Mouse (Mus musculus) liver, embryonic 14.5 days (tissue): Measurements from ENCODE around the gene Ntmt1. TPM values are rescaled to one million over a fixed set of nuclear protein-coding genes. Genes with fewer than 3 reads are reported as not detected.

Experiments used
- ATAC-seq: fragments of 200-750 bp; cut with Nextera tagmentation; 2 replicates; pipeline ENCODE4 v1.8.0; 2017; ENCODE audit warnings: moderate number of reproducible peaks, mild to moderate bottlenecking, moderate library complexity; ENCODE audit not compliant: insufficient read depth
- DNase-seq, 3 experiments: peaks; one replicate each; pipeline ENCODE4 v3.0.0-alpha.2; 2012 to 2013; ENCODE audit warnings: low read depth in 3 of 3, low spot score in 3 of 3
- H3K27ac ChIP-seq: fragments of 300-500 bp; sonication (generic); 2 replicates; pipeline ENCODE4 v1.5.1; 2014; ENCODE audit warnings: moderate library complexity, mild to moderate bottlenecking, control low read depth, inconsistent platforms
- H3K27me3 ChIP-seq: fragments of 300-500 bp; sonication (generic); 2 replicates; pipeline ENCODE4 v1.6.1; 2014; ENCODE audit warnings: mild to moderate bottlenecking, low read length, moderate library complexity; ENCODE audit not compliant: control insufficient read depth, insufficient read depth
- H3K36me3 ChIP-seq: fragments of 300-500 bp; sonication (generic); replicated peaks from 2 replicates; pipeline ENCODE4 v1.6.1; 2014; ENCODE audit warnings: low read depth; ENCODE audit not compliant: control insufficient read depth, insufficient read depth
- H3K4me1 ChIP-seq, 2 experiments: fragments of 200-500 bp in 1 of 2; fragments of 300-500 bp in 1 of 2; sonication (generic) in 1 of 2; replicated peaks; 2 replicates each; pipeline ENCODE4 v1.6.1; 2012 to 2014; ENCODE audit warnings: antibody characterized with exemption in 1 of 2, inconsistent platforms in 1 of 2, low read length in 1 of 2; ENCODE audit not compliant: control insufficient read depth in 2 of 2, insufficient read depth in 2 of 2
- H3K4me2 ChIP-seq: fragments of 300-500 bp; sonication (generic); 2 replicates; pipeline ENCODE4 v1.6.1; 2014; ENCODE audit warnings: low read depth, mild to moderate bottlenecking, control low read depth, moderate library complexity
- H3K4me3 ChIP-seq, 2 experiments: fragments of 200-500 bp in 1 of 2; fragments of 300-500 bp in 1 of 2; sonication (generic) in 1 of 2; 2 replicates each; pipeline ENCODE4 v1.5.1; 2012 to 2014; ENCODE audit warnings: low read depth in 2 of 2, low read length in 2 of 2, mild to moderate bottlenecking in 2 of 2, control low read depth in 1 of 2, inconsistent platforms in 1 of 2, moderate library complexity in 1 of 2; ENCODE audit not compliant: insufficient read depth in 1 of 2
- H3K9ac ChIP-seq: fragments of 300-500 bp; sonication (generic); replicated peaks from 2 replicates; pipeline ENCODE4 v1.6.1; 2014; ENCODE audit warnings: mild to moderate bottlenecking, control low read depth, moderate library complexity
- H3K9me3 ChIP-seq: fragments of 300-500 bp; sonication (generic); 2 replicates; pipeline ENCODE4 v1.6.1; 2016; ENCODE audit warnings: low read length, mixed read lengths; ENCODE audit not compliant: control insufficient read depth
- CTCF ChIP-seq: IDR thresholded peaks from 2 replicates; pipeline ENCODE4 v1.5.1; 2016; ENCODE audit warnings: antibody characterized with exemption, low read depth, control low read depth
- EP300 ChIP-seq: IDR thresholded peaks from 2 replicates; pipeline ENCODE4 v1.6.1; 2016; ENCODE audit warnings: antibody characterized with exemption, low read depth
- WGBS: fragments of 180-500 bp; shearing (Covaris S2); extraction: QIAGEN DNeasy Blood & Tissue Kit; methylation state at CpG from one replicate; pipeline ENCODE4 v1.1.7; 2014; ENCODE audit not compliant: insufficient replicate concordance; 5-methylcytosine and 5-hydroxymethylcytosine counted together
- polyA plus RNA-seq, 2 experiments: library from polyadenylated mRNA; depleted of rRNA in 1 of 2; stranded (reverse) in 1 of 2; unstranded in 1 of 2; fragments of >200 nt; fragmentation: Nextera tagmentation in 1 of 2; extraction: Ambion mirVana in 1 of 2; gene quantifications; 2 replicates each; pipeline versions ENCODE4 v1.2.1 to v1.2.3; 2012 to 2014

The Ntmt1 gene
- polyA plus RNA-seq, 2 experiments, result 14.5 to 23.3 TPM

- Histone ChIP-seq H3K4me2 (no peak overlapping the region), H3K4me3 (no peak overlapping the region), H3K9ac (no peak overlapping the region), H3K4me1 (peaks cover under 1 to 2% of the 10 kb centered on the region in 2 experiments; a peak in 2 of 4 replicates), H3K27me3 (no peaks in the 10 kb centered on the region), H3K36me3 (peaks cover 47% of the 10 kb centered on the region), H3K27ac (no peak overlapping the region), H3K9me3 (no peaks in the 10 kb centered on the region)
- ATAC-seq (no peak), DNase-seq (no peak)
- 91% methylated on average over 3 of the region's 3 CpGs for WGBS
- TF ChIP-seq CTCF (peak; percentile 77), EP300 (no peak)
Measured at GRCm38 (mm10) chr2:30821073-30821472, 13.4 kb downstream of the Ntmt1 start.

DNA sequence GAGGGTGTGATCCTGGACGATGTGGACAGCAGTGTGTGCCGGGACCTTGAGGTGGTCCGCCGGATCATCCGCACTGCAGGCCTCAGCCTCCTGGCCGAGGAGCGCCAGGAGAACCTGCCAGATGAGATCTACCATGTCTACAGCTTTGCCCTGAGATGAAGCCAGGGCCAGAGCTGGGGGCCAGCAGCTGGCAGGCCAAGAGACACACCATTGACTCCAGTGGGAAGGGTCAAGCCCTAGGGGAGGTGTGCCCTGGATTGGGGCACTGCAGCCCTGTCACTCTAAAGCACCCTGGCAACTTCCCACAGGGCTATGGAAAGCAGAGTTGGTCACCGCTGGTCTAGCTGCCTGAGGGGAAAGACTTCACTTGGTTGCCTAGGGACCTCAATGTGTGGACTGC is 14.8 kb downstream of the Ntmt1 start:
- DNase-seq (no peak), ATAC-seq (no peak)
- H3K9ac ChIP-seq, result no peak overlapping the region
- H3K27me3 ChIP-seq, result no peaks in the 10 kb centered on the region
- peaks cover 54% of the 10 kb centered on the region for H3K36me3 ChIP-seq
- 83% methylated on average over 8 of the region's 8 CpGs for WGBS
- no peaks in the 10 kb centered on the region for H3K9me3 ChIP-seq
- no peak overlapping the region for H3K4me2 ChIP-seq
- no peak overlapping the region for H3K4me3 ChIP-seq
- TF ChIP-seq CTCF, result no peak
- no peak for TF ChIP-seq EP300
- peaks cover 10 to 12% of the 10 kb centered on the region in 2 experiments for H3K4me1 ChIP-seq
- H3K27ac ChIP-seq, result no peak overlapping the region

GRCm38 (mm10) chr2:30823385-30824153 is 15.9 kb downstream of the Ntmt1 start:
- ATAC-seq, result no peak
- Histone ChIP-seq H3K36me3 (peaks cover 54% of the 10 kb centered on the region), H3K4me2 (no peak overlapping the region), H3K9ac (no peak overlapping the region), H3K4me3 (no peak overlapping the region), H3K27me3 (no peaks in the 10 kb centered on the region), H3K27ac (no peak overlapping the region), H3K9me3 (no peaks in the 10 kb centered on the region), H3K4me1 (peaks cover 13 to 15% of the 10 kb centered on the region in 2 experiments)
- no peak for TF ChIP-seq EP300
- TF ChIP-seq CTCF, result no peak
- 83% methylated on average over 13 of the region's 13 CpGs for WGBS
- DNase-seq, result no peak

DNA sequence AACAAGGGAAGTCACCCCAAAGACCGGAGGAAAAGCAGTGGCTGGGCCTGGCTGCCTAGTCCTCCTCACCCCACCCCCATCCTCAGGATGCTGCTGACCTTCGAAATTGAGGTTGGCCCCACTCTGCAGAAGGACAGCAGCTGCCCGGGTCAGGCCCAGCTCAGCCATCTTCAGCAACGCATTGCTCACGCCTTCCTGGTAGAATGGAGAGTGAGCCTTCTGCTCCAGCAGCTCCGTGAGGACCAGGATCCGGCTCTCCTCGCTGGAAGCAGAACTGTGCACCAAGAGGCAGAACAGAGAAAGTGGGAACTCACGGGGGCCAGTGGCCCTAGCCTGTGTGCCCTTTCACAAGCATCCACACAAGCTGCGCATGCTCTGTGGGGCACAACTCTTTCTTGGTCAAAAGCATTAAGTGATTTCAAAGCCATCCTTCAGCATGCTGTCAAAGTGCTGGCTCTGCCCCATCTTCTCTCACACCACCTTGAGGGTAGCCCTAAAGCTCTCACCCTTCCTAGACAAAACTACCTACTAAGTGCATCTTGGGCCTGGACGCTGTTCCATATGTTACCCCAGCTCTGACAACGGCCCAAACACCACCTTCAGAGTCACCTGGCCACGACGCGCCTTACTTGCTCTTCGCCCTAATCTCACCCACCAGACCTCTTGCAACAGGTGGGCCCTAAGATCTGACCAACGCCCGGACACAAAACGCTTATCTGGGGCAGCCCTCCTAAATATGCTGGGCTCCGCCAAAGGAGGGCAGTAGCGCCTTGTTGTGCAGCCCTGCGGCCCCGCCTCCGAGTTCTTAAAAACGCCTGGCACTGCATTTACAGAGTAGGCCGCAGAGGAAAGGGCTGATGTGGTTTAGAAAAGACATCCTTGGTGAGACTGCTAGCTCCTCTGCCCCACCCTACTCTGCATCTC is 19.5 kb downstream of the Ntmt1 start:
- H3K27ac ChIP-seq, result peak overlapping the region; percentile 97
- WGBS, result 27% methylated on average over 26 of the region's 26 CpGs
- peak; percentile 91 to 92 (median 92) for DNase-seq
- TF ChIP-seq CTCF (peak; percentile 81), EP300 (peak; percentile 87)
- peaks cover 18 to 23% of the 10 kb centered on the region in 2 experiments for H3K4me1 ChIP-seq
- H3K4me2 ChIP-seq, result peak overlapping the region; percentile 73
- no peaks in the 10 kb centered on the region for H3K27me3 ChIP-seq
- H3K9me3 ChIP-seq, result no peaks in the 10 kb centered on the region
- peak; percentile 78 for ATAC-seq
- peak overlapping the region; percentile 98 for H3K9ac ChIP-seq
- H3K4me3 ChIP-seq, result peak overlapping the region; percentile 80 to 99
- H3K36me3 ChIP-seq, result peaks cover 46% of the 10 kb centered on the region
